Mouse (Mus musculus) neural tube, embryonic 14.5 days (tissue): ENCODE measurements at regions not wholly inside any gene's neighbourhood (a gene's known extent, or its start where the extent isn't known, plus 50 kb on each side); places are given as distances from the start of the nearest gene placed in this dataset.

Source experiments
- ATAC-seq: fragments of 200-750 bp; cut with Nextera tagmentation; 2 replicates; pipeline ENCODE4 v1.8.0; 2017; ENCODE audit warnings: low read depth, mild to moderate bottlenecking, moderate TSS enrichment, moderate library complexity
- H3K27ac ChIP-seq: fragments of 300-500 bp; sonication (generic); 2 replicates; pipeline ENCODE4 v1.5.1; 2014; ENCODE audit warnings: low read depth, mild to moderate bottlenecking, control low read depth, low read length, moderate library complexity, mixed read lengths
- H3K27me3 ChIP-seq: fragments of 300-500 bp; sonication (generic); 2 replicates; pipeline ENCODE4 v1.6.1; 2014; ENCODE audit warnings: low read length; ENCODE audit not compliant: control insufficient read depth, insufficient read depth
- H3K36me3 ChIP-seq: fragments of 300-500 bp; sonication (generic); 2 replicates; pipeline ENCODE4 v1.6.1; 2014; ENCODE audit warnings: low read length, mixed read lengths; ENCODE audit not compliant: control insufficient read depth, insufficient read depth
- H3K4me1 ChIP-seq: fragments of 300-500 bp; sonication (generic); 2 replicates; pipeline ENCODE4 v1.6.1; 2014; ENCODE audit warnings: low read length; ENCODE audit not compliant: control insufficient read depth, insufficient read depth
- H3K4me2 ChIP-seq: fragments of 300-500 bp; sonication (generic); 2 replicates; pipeline ENCODE4 v1.6.1; 2014; ENCODE audit warnings: mild to moderate bottlenecking, low read depth, low read length, control low read depth
- H3K4me3 ChIP-seq: fragments of 300-500 bp; sonication (generic); 2 replicates; pipeline ENCODE4 v1.5.1; 2014; ENCODE audit warnings: low read depth, low read length, control low read depth, mixed read lengths
- H3K9ac ChIP-seq: fragments of 300-500 bp; sonication (generic); replicated peaks from 2 replicates; pipeline ENCODE4 v1.6.1; 2014; ENCODE audit warnings: low read depth, mild to moderate bottlenecking, control low read depth, low read length, mixed read lengths
- H3K9me3 ChIP-seq: fragments of 300-500 bp; sonication (generic); 2 replicates; pipeline ENCODE4 v1.6.1; 2016; ENCODE audit warnings: low read length; ENCODE audit not compliant: control insufficient read depth
- WGBS: fragments of 180-500 bp; shearing (Covaris S2); extraction: QIAGEN DNeasy Blood & Tissue Kit; methylation state at CpG from one replicate; pipeline ENCODE4 v1.1.7; 2014; 5-methylcytosine and 5-hydroxymethylcytosine counted together

DNA sequence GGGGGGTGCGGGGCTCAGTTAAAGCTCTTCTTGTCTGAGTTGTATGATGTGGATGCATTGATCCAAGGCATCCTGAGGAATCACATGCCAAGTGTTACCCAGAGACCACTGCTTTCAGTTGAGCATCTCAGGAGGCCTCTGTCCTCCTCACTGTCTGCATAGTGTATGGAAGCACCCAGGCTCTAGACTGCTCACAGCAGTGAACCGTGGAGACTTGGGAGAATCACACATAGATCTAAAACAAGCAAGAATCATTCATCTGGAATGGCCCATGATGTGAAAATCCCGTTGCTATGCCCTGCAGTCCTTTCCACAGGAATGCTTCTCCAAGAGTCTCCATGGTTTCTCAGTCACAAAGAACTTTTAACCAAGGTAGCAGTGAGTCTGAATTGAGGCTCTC is 170.0 kb upstream of the Nr5a2 start:
- ATAC-seq, result no peak
- no peaks in the 10 kb centered on the region for H3K9me3 ChIP-seq
- H3K4me3 ChIP-seq, result no peak overlapping the region
- H3K27ac ChIP-seq, result no peak overlapping the region
- no peaks in the 10 kb centered on the region for H3K27me3 ChIP-seq
- no peak overlapping the region for H3K4me2 ChIP-seq
- WGBS, result 58% methylated on average over 3 of the region's 3 CpGs
- no peaks in the 10 kb centered on the region for H3K4me1 ChIP-seq
- H3K36me3 ChIP-seq, result no peaks in the 10 kb centered on the region
- no peak overlapping the region for H3K9ac ChIP-seq

DNA sequence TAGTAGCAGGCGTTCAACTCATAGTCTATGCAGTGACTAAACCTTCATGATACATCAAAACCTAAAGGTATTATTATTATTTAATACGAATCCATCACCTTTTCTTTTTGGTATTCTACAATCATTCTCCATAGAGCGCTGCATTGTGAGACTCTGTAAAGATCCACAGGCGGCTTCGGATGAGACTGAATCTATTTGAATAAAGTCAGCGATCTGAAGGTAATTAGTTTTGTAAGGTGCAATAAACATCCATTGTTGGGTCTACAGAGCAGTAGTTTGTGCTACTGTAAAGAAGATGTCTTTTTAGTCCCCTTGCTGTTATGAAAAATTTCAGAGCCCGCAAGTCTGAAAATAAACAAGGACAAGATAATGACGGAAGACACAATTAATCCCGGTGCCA is 168.9 kb upstream of the Nr5a2 start:
- H3K4me1 ChIP-seq, result no peaks in the 10 kb centered on the region
- H3K9me3 ChIP-seq, result no peaks in the 10 kb centered on the region
- H3K4me3 ChIP-seq, result no peak overlapping the region
- no peak overlapping the region for H3K4me2 ChIP-seq
- H3K27ac ChIP-seq, result no peak overlapping the region
- WGBS, result 32% methylated on average over 9 of the region's 9 CpGs
- ATAC-seq, result no peak
- H3K27me3 ChIP-seq, result no peaks in the 10 kb centered on the region
- no peaks in the 10 kb centered on the region for H3K36me3 ChIP-seq
- H3K9ac ChIP-seq, result no peak overlapping the region

DNA sequence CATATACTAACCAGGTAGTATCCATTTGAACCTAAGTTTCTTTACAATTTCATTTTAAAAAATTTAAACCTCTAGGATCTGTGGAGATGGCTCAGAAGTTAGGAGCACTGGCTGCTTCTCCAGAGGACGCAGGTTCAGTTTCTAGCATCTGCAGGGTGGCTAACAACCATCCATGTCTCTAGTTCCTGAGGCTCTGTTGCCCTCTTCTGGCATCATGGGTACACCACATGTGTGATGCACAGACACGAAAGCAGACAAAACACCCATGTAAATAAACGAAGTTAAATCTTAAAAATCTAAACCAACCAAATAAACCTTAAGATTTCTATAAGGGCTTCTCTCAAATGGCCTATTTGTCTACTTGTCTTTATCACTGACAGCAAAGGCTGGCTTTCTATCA is 157.6 kb upstream of the Nr5a2 start:
- Histone ChIP-seq H3K27ac (no peak overlapping the region), H3K4me1 (no peaks in the 10 kb centered on the region), H3K36me3 (no peaks in the 10 kb centered on the region), H3K27me3 (no peaks in the 10 kb centered on the region), H3K9me3 (no peaks in the 10 kb centered on the region), H3K9ac (no peak overlapping the region), H3K4me2 (no peak overlapping the region), H3K4me3 (no peak overlapping the region)
- no peak for ATAC-seq
- WGBS, result 81% methylated on average over 3 of the region's 3 CpGs

- ATAC-seq, result no peak
- no peaks in the 10 kb centered on the region for H3K9me3 ChIP-seq
- H3K36me3 ChIP-seq, result no peaks in the 10 kb centered on the region
- H3K4me3 ChIP-seq, result no peak overlapping the region
- H3K4me2 ChIP-seq, result no peak overlapping the region
- H3K27me3 ChIP-seq, result no peaks in the 10 kb centered on the region
- H3K9ac ChIP-seq, result no peak overlapping the region
- no peak overlapping the region for H3K27ac ChIP-seq
- 89% methylated on average over 2 of the region's 2 CpGs for whole genome bisulfite sequencing
- H3K4me1 ChIP-seq, result no peaks in the 10 kb centered on the region
These were observed 146.2 kb upstream of the Nr5a2 start for GRCm38 (mm10) chr1:137106444-137106843.

DNA sequence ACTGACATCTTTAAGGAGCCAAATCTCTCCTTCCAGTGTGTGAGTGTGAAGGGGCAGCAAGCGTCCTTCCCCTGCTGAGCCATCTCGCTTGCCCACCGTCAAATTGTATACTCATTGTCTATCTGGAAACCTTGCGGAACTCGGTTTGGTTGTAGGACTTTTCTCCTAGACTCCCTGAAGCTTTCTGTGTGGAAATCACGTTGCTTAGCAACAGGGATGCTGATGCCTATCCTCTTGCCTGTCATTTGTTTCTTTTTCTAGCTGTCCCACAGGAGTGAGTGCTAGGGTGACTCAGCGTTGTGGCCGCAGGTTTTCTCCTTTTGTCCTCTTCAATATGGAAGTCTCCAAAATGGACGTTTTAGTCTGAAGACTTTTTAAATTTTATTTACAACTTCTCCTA is 131.5 kb upstream of the Nr5a2 start:
- no peak overlapping the region for H3K4me2 ChIP-seq
- no peak overlapping the region for H3K9ac ChIP-seq
- no peak for ATAC-seq
- H3K36me3 ChIP-seq, result no peaks in the 10 kb centered on the region
- 7% methylated on average over 9 of the region's 9 CpGs for WGBS
- no peak overlapping the region for H3K4me3 ChIP-seq
- H3K27ac ChIP-seq, result no peak overlapping the region
- no peaks in the 10 kb centered on the region for H3K4me1 ChIP-seq
- no peaks in the 10 kb centered on the region for H3K27me3 ChIP-seq
- H3K9me3 ChIP-seq, result no peaks in the 10 kb centered on the region

GRCm38 (mm10) chr1:137088148-137088547 is 127.9 kb upstream of the Nr5a2 start:
- WGBS, result 43% methylated on average over 10 of the region's 10 CpGs
- Histone ChIP-seq H3K9me3 (no peaks in the 10 kb centered on the region), H3K36me3 (no peaks in the 10 kb centered on the region), H3K4me2 (no peak overlapping the region), H3K27me3 (no peaks in the 10 kb centered on the region), H3K4me1 (no peaks in the 10 kb centered on the region), H3K27ac (no peak overlapping the region), H3K4me3 (no peak overlapping the region), H3K9ac (no peak overlapping the region)
- no peak for ATAC-seq

GRCm38 (mm10) chr1:137086766-137087165 is 126.5 kb upstream of the Nr5a2 start:
- no peak for ATAC-seq
- Histone ChIP-seq H3K4me2 (no peak overlapping the region), H3K27me3 (no peaks in the 10 kb centered on the region), H3K9ac (no peak overlapping the region), H3K27ac (no peak overlapping the region), H3K4me3 (no peak overlapping the region), H3K36me3 (no peaks in the 10 kb centered on the region), H3K4me1 (no peaks in the 10 kb centered on the region), H3K9me3 (no peaks in the 10 kb centered on the region)
- 93% methylated on average over 3 of the region's 3 CpGs for WGBS

DNA sequence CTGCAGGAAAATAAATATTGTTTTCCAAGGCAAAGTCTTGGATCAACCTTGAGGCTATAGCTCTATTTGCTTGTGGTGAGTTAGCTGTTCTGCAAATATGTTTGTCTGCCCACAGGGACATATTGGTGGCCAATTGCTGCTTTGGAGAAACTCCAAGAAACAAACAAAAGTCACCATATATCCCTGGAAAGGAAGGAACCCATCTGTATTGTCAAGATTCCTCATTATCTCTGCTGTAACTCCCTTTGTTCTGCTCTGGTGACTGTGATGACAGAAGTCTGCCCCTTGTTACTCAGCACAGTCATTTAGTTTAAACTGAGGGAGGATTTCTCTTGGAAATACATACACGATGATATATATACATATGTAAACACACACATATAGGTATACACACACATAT is 123.3 kb upstream of the Nr5a2 start:
- Histone ChIP-seq H3K4me2 (no peak overlapping the region), H3K27me3 (no peaks in the 10 kb centered on the region), H3K27ac (no peak overlapping the region), H3K9me3 (no peaks in the 10 kb centered on the region), H3K4me3 (no peak overlapping the region), H3K4me1 (no peaks in the 10 kb centered on the region), H3K36me3 (no peaks in the 10 kb centered on the region), H3K9ac (no peak overlapping the region)
- no peak for ATAC-seq
- whole genome bisulfite sequencing, result 62% methylated on average over 1 of the region's 1 CpGs

- no peaks in the 10 kb centered on the region for H3K27me3 ChIP-seq
- H3K4me1 ChIP-seq, result no peaks in the 10 kb centered on the region
- no peaks in the 10 kb centered on the region for H3K9me3 ChIP-seq
- ATAC-seq, result no peak
- H3K4me3 ChIP-seq, result no peak overlapping the region
- H3K27ac ChIP-seq, result no peak overlapping the region
- H3K36me3 ChIP-seq, result no peaks in the 10 kb centered on the region
- no peak overlapping the region for H3K9ac ChIP-seq
- 80% methylated on average over 11 of the region's 11 CpGs for WGBS
- H3K4me2 ChIP-seq, result no peak overlapping the region
These were observed 119.3 kb upstream of the Nr5a2 start for GRCm38 (mm10) chr1:137079401-137080003.
